Mouse (Mus musculus) intestine, postnatal 0 days (tissue): Measurements from ENCODE around the gene Ahnak. TPM values are rescaled to one million over a fixed set of nuclear protein-coding genes. Genes with fewer than 3 reads are reported as not detected.

Experiments used
- ATAC-seq: fragments of 200-750 bp; cut with Nextera tagmentation; 2 replicates; pipeline ENCODE4 v1.8.0; 2017; ENCODE audit warnings: mild to moderate bottlenecking, moderate TSS enrichment, moderate library complexity
- H3K27ac ChIP-seq: fragments of 300-500 bp; sonication (generic); 2 replicates; pipeline ENCODE4 v1.5.1; 2014; ENCODE audit warnings: mild to moderate bottlenecking, low read depth, low read length, moderate library complexity
- H3K27me3 ChIP-seq: fragments of 300-500 bp; sonication (generic); replicated peaks from 2 replicates; pipeline ENCODE4 v1.6.1; 2014; ENCODE audit warnings: low read length, mixed read lengths; ENCODE audit not compliant: control insufficient read depth, insufficient read depth
- H3K36me3 ChIP-seq: fragments of 300-500 bp; sonication (generic); 2 replicates; pipeline ENCODE4 v1.6.1; 2014; ENCODE audit warnings: mild to moderate bottlenecking, moderate library complexity; ENCODE audit not compliant: control insufficient read depth, insufficient read depth
- H3K4me1 ChIP-seq: fragments of 300-500 bp; sonication (generic); replicated peaks from 2 replicates; pipeline ENCODE4 v1.6.1; 2014; ENCODE audit warnings: antibody characterized with exemption, low read length, mixed read lengths; ENCODE audit not compliant: control insufficient read depth, insufficient read depth
- H3K4me2 ChIP-seq: fragments of 300-500 bp; sonication (generic); replicated peaks from 2 replicates; pipeline ENCODE4 v1.6.1; 2014; ENCODE audit warnings: low read depth, mild to moderate bottlenecking, moderate library complexity
- H3K4me3 ChIP-seq: fragments of 300-500 bp; sonication (generic); 2 replicates; pipeline ENCODE4 v1.5.1; 2014; ENCODE audit warnings: low read depth, low read length
- H3K9ac ChIP-seq: fragments of 300-500 bp; sonication (generic); 2 replicates; pipeline ENCODE4 v1.6.1; 2014; ENCODE audit warnings: mild to moderate bottlenecking, low read depth, low read length
- H3K9me3 ChIP-seq: fragments of 300-500 bp; sonication (generic); 2 replicates; pipeline ENCODE4 v1.6.1; 2016; ENCODE audit warnings: mixed run types; ENCODE audit not compliant: control insufficient read depth
- CTCF ChIP-seq: sonication (generic); IDR thresholded peaks from 2 replicates; pipeline ENCODE4 v1.5.1; 2016; ENCODE audit warnings: low read depth, mild to moderate bottlenecking, control low read depth, antibody characterized with exemption, moderate library complexity
- WGBS: fragments of 180-500 bp; shearing (Covaris S2); extraction: QIAGEN DNeasy Blood & Tissue Kit; methylation state at CpG from one replicate; pipeline ENCODE4 v1.1.7; 2014; 5-methylcytosine and 5-hydroxymethylcytosine counted together
- polyA plus RNA-seq: library from polyadenylated mRNA; unstranded; fragments of >200 nt; fragmentation: Nextera tagmentation; extraction: Ambion mirVana; gene quantifications from 2 replicates; pipeline ENCODE4 v1.2.1, GENCODE M21; 2015

Gene Ahnak
- polyA plus RNA-seq, 1 experiment from 2014 or later, result 26.2 TPM

DNA sequence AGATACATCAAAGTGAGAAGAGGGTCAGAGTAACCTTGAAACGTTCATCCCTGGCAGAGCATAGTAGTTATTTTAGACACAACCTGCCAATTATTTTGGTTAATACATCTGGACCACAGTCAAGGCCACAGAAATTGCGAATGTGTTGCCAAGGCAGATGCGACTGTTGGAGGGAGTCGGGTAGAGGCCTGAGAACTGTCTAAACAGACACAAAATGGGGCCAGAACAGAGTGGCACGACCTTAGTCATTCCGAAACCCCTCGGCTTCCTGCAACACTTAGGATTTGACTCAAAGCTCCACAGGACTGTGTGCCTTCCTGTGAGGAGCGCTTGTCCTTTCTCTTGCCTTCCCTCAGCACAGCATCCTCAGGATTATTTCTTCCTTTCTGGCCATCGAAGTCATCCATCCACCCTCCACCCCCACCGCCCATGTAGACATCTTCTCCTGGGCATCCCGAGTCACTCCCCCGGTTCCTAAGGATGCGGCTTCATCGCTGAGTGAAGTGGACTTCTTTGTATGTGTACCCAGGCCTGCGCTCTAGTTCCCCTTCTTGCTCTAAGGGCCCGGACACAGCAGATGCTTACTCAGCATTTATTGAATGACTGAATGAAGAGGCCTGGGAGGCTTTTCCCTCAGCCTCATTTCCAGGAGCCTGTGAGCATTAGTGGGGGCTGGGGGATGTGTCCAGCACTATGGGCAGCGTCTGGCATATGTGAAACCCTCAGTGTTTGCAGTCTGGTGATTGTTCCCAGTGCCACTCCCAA lies 111.4 kb downstream of the Ahnak start:
- Histone ChIP-seq H3K4me1 (no peaks in the 10 kb centered on the region), H3K9me3 (no peaks in the 10 kb centered on the region), H3K9ac (no peak overlapping the region), H3K27ac (no peak overlapping the region), H3K27me3 (no peaks in the 10 kb centered on the region), H3K4me3 (no peak overlapping the region), H3K36me3 (no peaks in the 10 kb centered on the region), H3K4me2 (no peak overlapping the region)
- WGBS, result 80% methylated on average over 17 of the region's 17 CpGs
- ATAC-seq, result no peak
- no peak for TF ChIP-seq CTCF

DNA sequence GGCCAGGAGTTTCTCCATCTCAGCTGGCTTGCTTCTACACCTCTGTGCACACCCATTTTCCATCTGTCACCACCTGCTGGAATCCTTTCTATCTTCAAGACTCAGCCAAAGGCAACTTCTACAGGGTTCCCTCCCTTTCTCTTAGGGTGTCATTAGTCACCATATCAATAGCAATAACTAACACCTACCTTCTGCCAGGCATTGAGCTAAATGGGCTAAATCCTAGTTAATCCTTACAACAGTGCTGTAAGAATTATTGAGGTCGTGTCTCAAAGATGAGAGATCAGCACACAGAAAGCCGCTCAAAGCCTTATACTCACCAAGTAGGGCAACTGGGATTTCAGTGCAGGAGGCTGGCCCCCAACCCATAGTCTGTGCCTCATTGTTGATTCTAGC lies 112.0 kb downstream of the Ahnak start:
- Histone ChIP-seq H3K9ac (no peak overlapping the region), H3K27ac (no peak overlapping the region), H3K4me2 (no peak overlapping the region), H3K4me3 (no peak overlapping the region), H3K27me3 (no peaks in the 10 kb centered on the region), H3K4me1 (no peaks in the 10 kb centered on the region; the same call in 1 of the 2 replicates), H3K9me3 (no peaks in the 10 kb centered on the region), H3K36me3 (no peaks in the 10 kb centered on the region)
- 62% methylated on average over 2 of the region's 2 CpGs for WGBS
- TF ChIP-seq CTCF, result no peak
- no peak for ATAC-seq

- Histone ChIP-seq H3K36me3 (no peaks in the 10 kb centered on the region), H3K4me3 (no peak overlapping the region), H3K4me1 (peaks cover 9% of the 10 kb centered on the region), H3K4me2 (no peak overlapping the region), H3K27ac (no peak overlapping the region), H3K9ac (no peak overlapping the region), H3K9me3 (no peaks in the 10 kb centered on the region), H3K27me3 (no peaks in the 10 kb centered on the region)
- ATAC-seq, result no peak
- 80% methylated on average over 4 of the region's 4 CpGs for WGBS
- TF ChIP-seq CTCF, result no peak
Observed at GRCm38 (mm10) chr19:9103986-9104385, 114.9 kb downstream of the Ahnak start.

- H3K9me3 ChIP-seq, result no peaks in the 10 kb centered on the region
- no peak overlapping the region for H3K4me2 ChIP-seq
- peaks cover 9% of the 10 kb centered on the region for H3K4me1 ChIP-seq
- no peak overlapping the region for H3K9ac ChIP-seq
- no peaks in the 10 kb centered on the region for H3K36me3 ChIP-seq
- H3K4me3 ChIP-seq, result no peak overlapping the region
- no peak for ATAC-seq
- TF ChIP-seq CTCF, result no peak
- WGBS, result 55% methylated on average over 3 of the region's 3 CpGs
- H3K27ac ChIP-seq, result no peak overlapping the region
- no peaks in the 10 kb centered on the region for H3K27me3 ChIP-seq
Observed at GRCm38 (mm10) chr19:9105101-9105685, 116.1 kb downstream of the Ahnak start.

GRCm38 (mm10) chr19:9106096-9106495 lies 117.0 kb downstream of the Ahnak start:
- ATAC-seq, result peak; percentile 45
- Histone ChIP-seq H3K4me2 (no peak overlapping the region), H3K9me3 (no peaks in the 10 kb centered on the region), H3K9ac (no peak overlapping the region), H3K36me3 (no peaks in the 10 kb centered on the region), H3K4me1 (peaks cover 9% of the 10 kb centered on the region), H3K27ac (peak overlapping the region; percentile 50; the same call in 1 of the 2 replicates), H3K4me3 (no peak overlapping the region), H3K27me3 (no peaks in the 10 kb centered on the region)
- no peak for TF ChIP-seq CTCF
- 40% methylated on average over 5 of the region's 5 CpGs for WGBS

- Histone ChIP-seq H3K27me3 (no peaks in the 10 kb centered on the region), H3K36me3 (no peaks in the 10 kb centered on the region), H3K4me2 (0 out of 2 replicates have a peak overlapping the region, but pooled peaks have one; percentile 10), H3K9ac (no peak overlapping the region), H3K27ac (peak overlapping the region; percentile 50; the same call in 1 of the 2 replicates), H3K4me1 (peaks cover 9% of the 10 kb centered on the region), H3K9me3 (no peaks in the 10 kb centered on the region), H3K4me3 (no peak overlapping the region)
- no peak for TF ChIP-seq CTCF
- WGBS, result 22% methylated on average over 4 of the region's 4 CpGs
- peak; percentile 71 for ATAC-seq
Observed at GRCm38 (mm10) chr19:9106751-9107378, 117.8 kb downstream of the Ahnak start.
